Mouse (Mus musculus): Measurements from ENCODE around the gene Eva1c. TPM values are rescaled to one million over a fixed set of nuclear protein-coding genes. Genes with fewer than 3 reads are reported as not detected.
A peak's percentile ranks its signal among the peaks of the same experiment; 100 is the strongest.

Gene Eva1c
- polyA plus RNA-seq, 1 experiment from 2014 or later = 3.6 TPM

DNA sequence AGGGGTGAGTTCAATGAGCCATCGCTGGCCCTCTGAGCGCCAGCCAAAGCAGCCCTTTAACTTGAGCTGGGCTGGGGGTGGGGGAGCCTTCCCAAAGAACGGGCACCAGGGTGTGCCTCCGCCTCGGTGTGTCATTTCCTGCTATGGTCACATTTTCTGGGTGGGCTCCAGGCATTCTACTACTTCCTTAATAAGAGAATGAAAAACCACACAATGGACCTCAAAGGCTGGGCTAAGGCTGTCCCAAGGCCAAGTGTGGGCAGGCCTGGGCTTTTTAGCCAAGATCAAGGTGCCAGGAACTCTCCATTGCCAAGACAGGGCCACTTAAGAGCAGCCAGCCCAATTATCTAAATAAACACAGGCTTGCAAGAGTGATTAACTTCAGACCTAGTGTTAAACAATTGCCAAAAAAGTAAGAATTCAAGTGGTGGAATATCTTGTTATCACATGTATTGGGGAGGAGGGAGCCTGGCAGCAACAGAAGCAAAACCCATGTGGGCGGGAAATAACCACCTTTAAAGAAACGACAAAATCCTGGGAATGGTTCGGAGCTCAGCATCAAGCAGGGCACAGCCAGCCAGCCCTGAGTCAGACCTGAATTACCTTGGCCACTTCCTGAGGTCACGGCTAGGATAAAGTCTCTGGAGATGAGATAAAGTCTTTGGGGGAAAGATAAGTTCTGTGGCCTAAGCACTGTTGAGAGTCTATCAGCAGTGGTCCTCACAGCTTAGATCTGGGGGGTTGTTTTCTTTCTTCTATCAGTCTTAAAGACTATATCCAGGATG lies 59.5 kb downstream of the Eva1c start:
- H3K27ac ChIP-seq (replicated peaks) = 0 out of 2 replicates have a peak overlapping the region, but pooled peaks have one; percentile 35
- WGBS = 40% methylated on average over 9 of the region's 9 CpGs
- TF ChIP-seq CTCF (IDR thresholded peaks at IDR 0.05; ENCODE audit: low read depth) (no peak), EP300 (optimal IDR thresholded peaks at IDR 0.05) (no peak)
- DNase-seq (ENCODE audit: low spot score) (no peak), ATAC-seq (ENCODE audit: low FRiP score, low TSS enrichment) (peak; percentile 27; the same call in 1 of the 2 replicates)
- no peak overlapping the region for H3K4me3 ChIP-seq (ENCODE audit: low read depth, low read length)
- no peaks in the 10 kb centered on the region for H3K9me3 ChIP-seq (ENCODE audit: control insufficient read depth, low read length)
- H3K4me1 ChIP-seq (replicated peaks; ENCODE audit: control insufficient read depth, insufficient read depth) = no peaks in the 10 kb centered on the region
- H3K4me2 ChIP-seq (replicated peaks; ENCODE audit: low read depth) = no peak overlapping the region
- no peaks in the 10 kb centered on the region for H3K27me3 ChIP-seq (ENCODE audit: control insufficient read depth, insufficient read depth, low read length)
- H3K9ac ChIP-seq (ENCODE audit: low read length) = no peak overlapping the region
- no peaks in the 10 kb centered on the region for H3K36me3 ChIP-seq (ENCODE audit: control insufficient read depth, insufficient read depth, low read length)

DNA sequence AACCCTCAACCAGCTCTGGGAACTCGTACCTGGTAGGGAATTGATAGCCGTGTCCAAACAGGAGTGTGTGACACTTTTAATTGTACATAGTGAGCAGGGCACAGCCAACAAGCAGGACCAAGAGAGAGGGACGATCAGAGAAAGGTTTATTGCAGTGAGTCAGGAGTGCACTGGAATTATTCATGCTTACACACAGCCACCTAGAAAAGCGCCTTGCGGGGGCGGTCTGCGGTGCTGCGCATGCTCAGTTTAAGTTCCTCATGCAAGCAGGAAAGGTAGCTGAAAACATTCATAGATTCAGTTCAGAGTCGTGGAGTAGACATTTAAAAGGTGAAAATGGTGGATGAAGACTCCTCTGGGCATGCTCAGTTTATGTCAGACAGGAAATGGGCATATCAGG lies 64.2 kb downstream of the Eva1c start:
- ATAC-seq (ENCODE audit: low FRiP score, low TSS enrichment) (no peak), DNase-seq (ENCODE audit: low spot score) (no peak)
- H3K27me3 ChIP-seq (ENCODE audit: control insufficient read depth, insufficient read depth, low read length) = no peaks in the 10 kb centered on the region
- no peaks in the 10 kb centered on the region for H3K36me3 ChIP-seq (ENCODE audit: control insufficient read depth, insufficient read depth, low read length)
- no peak overlapping the region for H3K9ac ChIP-seq (ENCODE audit: low read length)
- 88% methylated on average over 9 of the region's 9 CpGs for WGBS
- H3K4me3 ChIP-seq (ENCODE audit: low read depth, low read length) = no peak overlapping the region
- H3K27ac ChIP-seq (replicated peaks) = no peak overlapping the region
- H3K4me2 ChIP-seq (replicated peaks; ENCODE audit: low read depth) = no peak overlapping the region
- no peaks in the 10 kb centered on the region for H3K9me3 ChIP-seq (ENCODE audit: control insufficient read depth, low read length)
- TF ChIP-seq EP300 (optimal IDR thresholded peaks at IDR 0.05) (no peak), CTCF (IDR thresholded peaks at IDR 0.05; ENCODE audit: low read depth) (no peak)
- no peaks in the 10 kb centered on the region for H3K4me1 ChIP-seq (replicated peaks; ENCODE audit: control insufficient read depth, insufficient read depth)

DNA sequence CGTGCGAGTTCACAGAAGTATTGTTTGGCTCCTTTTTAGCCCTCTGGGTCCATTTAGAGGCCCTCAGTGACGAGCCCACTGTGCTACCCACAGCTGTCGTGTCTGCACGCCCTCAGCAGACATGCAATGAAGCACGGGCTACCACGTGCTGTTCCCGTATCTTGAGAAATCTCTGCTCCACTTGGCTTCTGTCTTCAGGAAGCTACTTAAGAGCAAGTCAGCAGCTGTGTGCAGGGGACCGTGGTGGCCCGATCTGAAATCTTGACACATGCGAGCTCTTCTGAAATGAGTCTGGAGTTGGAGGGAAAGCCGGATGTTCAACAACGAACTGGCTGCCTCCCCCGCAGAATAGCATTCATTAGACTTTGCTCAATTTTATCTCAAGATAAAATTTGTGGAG lies 65.1 kb downstream of the Eva1c start:
- TF ChIP-seq EP300 (optimal IDR thresholded peaks at IDR 0.05) = no peak
- TF ChIP-seq CTCF (IDR thresholded peaks at IDR 0.05; ENCODE audit: low read depth) = no peak
- 55% methylated on average over 14 of the region's 14 CpGs for WGBS
- Histone ChIP-seq H3K27ac (replicated peaks) (no peak overlapping the region), H3K4me3 (ENCODE audit: low read depth, low read length) (no peak overlapping the region), H3K4me2 (replicated peaks; ENCODE audit: low read depth) (no peak overlapping the region), H3K36me3 (ENCODE audit: control insufficient read depth, insufficient read depth, low read length) (no peaks in the 10 kb centered on the region), H3K9ac (ENCODE audit: low read length) (no peak overlapping the region), H3K4me1 (replicated peaks; ENCODE audit: control insufficient read depth, insufficient read depth) (no peaks in the 10 kb centered on the region), H3K27me3 (ENCODE audit: control insufficient read depth, insufficient read depth, low read length) (no peaks in the 10 kb centered on the region), H3K9me3 (ENCODE audit: control insufficient read depth, low read length) (no peaks in the 10 kb centered on the region)
- ATAC-seq (ENCODE audit: low FRiP score, low TSS enrichment) = no peak
- no peak for DNase-seq (ENCODE audit: low spot score)

DNA sequence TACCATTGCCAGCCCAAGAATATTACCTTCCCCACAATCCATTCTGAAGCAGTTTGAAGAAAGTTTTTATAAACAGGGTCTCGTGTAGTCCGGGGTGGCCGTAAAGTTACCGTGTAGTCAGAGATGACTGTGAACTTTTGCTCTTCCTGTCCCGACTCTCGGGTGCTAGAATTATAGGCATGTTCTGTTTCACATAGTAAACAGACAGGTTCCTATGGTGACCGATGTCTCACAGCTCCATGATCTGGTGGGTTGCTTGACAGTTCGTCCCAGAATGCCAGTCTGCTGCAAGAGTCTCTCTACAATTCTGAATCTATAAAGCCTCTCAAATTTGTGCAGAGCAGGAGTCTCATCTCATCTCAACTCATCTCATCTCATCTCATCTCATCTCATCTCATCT lies 65.6 kb downstream of the Eva1c start:
- Histone ChIP-seq H3K4me1 (replicated peaks; ENCODE audit: control insufficient read depth, insufficient read depth) (no peaks in the 10 kb centered on the region), H3K4me2 (replicated peaks; ENCODE audit: low read depth) (no peak overlapping the region), H3K4me3 (ENCODE audit: low read depth, low read length) (no peak overlapping the region), H3K9ac (ENCODE audit: low read length) (no peak overlapping the region), H3K27ac (replicated peaks) (no peak overlapping the region), H3K27me3 (ENCODE audit: control insufficient read depth, insufficient read depth, low read length) (no peaks in the 10 kb centered on the region), H3K36me3 (ENCODE audit: control insufficient read depth, insufficient read depth, low read length) (no peaks in the 10 kb centered on the region), H3K9me3 (ENCODE audit: control insufficient read depth, low read length) (no peaks in the 10 kb centered on the region)
- WGBS = 29% methylated on average over 8 of the region's 8 CpGs
- no peak for DNase-seq (ENCODE audit: low spot score)
- no peak for ATAC-seq (ENCODE audit: low FRiP score, low TSS enrichment)
- TF ChIP-seq EP300 (optimal IDR thresholded peaks at IDR 0.05) (no peak), CTCF (IDR thresholded peaks at IDR 0.05; ENCODE audit: low read depth) (no peak)

DNA sequence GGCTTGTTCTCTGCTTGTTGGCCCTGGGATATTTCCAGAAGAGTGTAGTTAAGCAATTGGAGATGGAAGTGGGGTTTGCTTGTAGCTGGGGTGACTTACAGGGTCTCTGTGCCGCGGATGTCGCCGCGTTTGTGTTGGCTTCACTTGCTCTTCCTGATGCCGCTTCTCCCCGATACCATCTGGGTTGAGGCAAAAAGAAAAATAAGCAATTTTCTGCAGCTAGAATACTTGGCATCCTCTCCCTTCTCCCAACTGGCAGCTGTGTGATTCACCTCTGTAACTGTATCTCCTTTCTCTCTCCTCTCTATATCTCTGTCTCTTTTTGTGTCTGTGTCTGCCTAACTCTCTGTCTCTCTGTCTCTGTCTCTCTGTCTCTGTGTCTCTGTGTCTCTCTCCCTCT lies 66.5 kb downstream of the Eva1c start:
- Histone ChIP-seq H3K27me3 (ENCODE audit: control insufficient read depth, insufficient read depth, low read length) (no peaks in the 10 kb centered on the region), H3K9ac (ENCODE audit: low read length) (no peak overlapping the region), H3K4me3 (ENCODE audit: low read depth, low read length) (no peak overlapping the region), H3K9me3 (ENCODE audit: control insufficient read depth, low read length) (no peaks in the 10 kb centered on the region), H3K36me3 (ENCODE audit: control insufficient read depth, insufficient read depth, low read length) (no peaks in the 10 kb centered on the region), H3K4me2 (replicated peaks; ENCODE audit: low read depth) (no peak overlapping the region), H3K27ac (replicated peaks) (no peak overlapping the region), H3K4me1 (replicated peaks; ENCODE audit: control insufficient read depth, insufficient read depth) (no peaks in the 10 kb centered on the region)
- no peak for TF ChIP-seq CTCF (IDR thresholded peaks at IDR 0.05; ENCODE audit: low read depth)
- TF ChIP-seq EP300 (optimal IDR thresholded peaks at IDR 0.05) = no peak
- DNase-seq (ENCODE audit: low spot score) (no peak), ATAC-seq (ENCODE audit: low FRiP score, low TSS enrichment) (no peak)
- WGBS = 55% methylated on average over 7 of the region's 7 CpGs

DNA sequence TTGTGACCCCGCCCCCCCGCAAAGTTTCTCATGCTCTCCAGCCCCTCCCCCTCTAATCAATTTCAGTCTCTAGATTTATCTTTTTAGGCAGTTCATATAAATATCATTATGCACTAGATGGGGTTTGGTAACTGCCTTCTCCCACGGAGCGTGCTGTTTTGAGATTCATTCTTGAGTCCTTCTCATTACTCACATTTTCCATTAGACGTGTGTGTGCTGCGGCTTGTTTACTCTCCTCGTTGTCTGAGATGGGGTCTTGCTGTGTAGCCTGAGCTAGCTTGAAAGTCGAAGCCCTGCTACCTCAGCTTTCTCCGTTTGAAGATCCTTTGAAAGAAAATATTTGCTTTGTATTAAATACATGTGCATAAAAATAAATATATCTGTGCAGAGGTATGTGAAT lies 67.3 kb downstream of the Eva1c start:
- Histone ChIP-seq H3K9ac (ENCODE audit: low read length) (no peak overlapping the region), H3K36me3 (ENCODE audit: control insufficient read depth, insufficient read depth, low read length) (no peaks in the 10 kb centered on the region), H3K27me3 (ENCODE audit: control insufficient read depth, insufficient read depth, low read length) (no peaks in the 10 kb centered on the region), H3K4me1 (replicated peaks; ENCODE audit: control insufficient read depth, insufficient read depth) (no peaks in the 10 kb centered on the region), H3K4me2 (replicated peaks; ENCODE audit: low read depth) (no peak overlapping the region), H3K9me3 (ENCODE audit: control insufficient read depth, low read length) (no peaks in the 10 kb centered on the region), H3K27ac (replicated peaks) (no peak overlapping the region), H3K4me3 (ENCODE audit: low read depth, low read length) (no peak overlapping the region)
- TF ChIP-seq EP300 (optimal IDR thresholded peaks at IDR 0.05) (no peak), CTCF (IDR thresholded peaks at IDR 0.05; ENCODE audit: low read depth) (no peak)
- DNase-seq (ENCODE audit: low spot score) (no peak), ATAC-seq (ENCODE audit: low FRiP score, low TSS enrichment) (no peak)
- 26% methylated on average over 9 of the region's 9 CpGs for WGBS
